Mouse (Mus musculus) hindbrain, embryonic 13.5 days (tissue): Measurements from ENCODE around the gene Tmem89. TPM values are rescaled to one million over a fixed set of nuclear protein-coding genes. Genes with fewer than 3 reads are reported as not detected.
A peak's percentile ranks its signal among the peaks of the same experiment; 100 is the strongest.

Experiments used
- ATAC-seq: fragments of 200-750 bp; cut with Nextera tagmentation; 2 replicates; pipeline ENCODE4 v1.8.0; 2017; ENCODE audit warnings: moderate TSS enrichment; ENCODE audit not compliant: low FRiP score
- H3K27ac ChIP-seq: fragments of 300-500 bp; sonication (generic); 2 replicates; pipeline ENCODE4 v1.5.1; 2015; ENCODE audit warnings: inconsistent platforms, mild to moderate bottlenecking, moderate library complexity
- H3K27me3 ChIP-seq: fragments of 300-500 bp; sonication (generic); 2 replicates; pipeline ENCODE4 v1.6.1; 2015; ENCODE audit warnings: mild to moderate bottlenecking, inconsistent platforms
- H3K36me3 ChIP-seq: fragments of 300-500 bp; sonication (generic); 2 replicates; pipeline ENCODE4 v1.6.1; 2015; ENCODE audit warnings: mild to moderate bottlenecking, inconsistent platforms
- H3K4me1 ChIP-seq: fragments of 300-500 bp; sonication (generic); replicated peaks from 2 replicates; pipeline ENCODE4 v1.6.1; 2015; ENCODE audit warnings: inconsistent platforms
- H3K4me2 ChIP-seq: fragments of 300-500 bp; sonication (generic); 2 replicates; pipeline ENCODE4 v1.6.1; 2015; ENCODE audit warnings: inconsistent platforms, mild to moderate bottlenecking, moderate library complexity
- H3K4me3 ChIP-seq: fragments of 300-500 bp; sonication (generic); 2 replicates; pipeline ENCODE4 v1.5.1; 2015; ENCODE audit warnings: mild to moderate bottlenecking, inconsistent platforms
- H3K9ac ChIP-seq: fragments of 300-500 bp; sonication (generic); 2 replicates; pipeline ENCODE4 v1.6.1; 2015; ENCODE audit warnings: mild to moderate bottlenecking, inconsistent platforms
- H3K9me3 ChIP-seq: fragments of 300-500 bp; sonication (generic); 2 replicates; pipeline ENCODE4 v1.6.1; 2016; ENCODE audit warnings: inconsistent platforms
- WGBS: fragments of 180-500 bp; shearing (Covaris S2); methylation state at CpG from one replicate; pipeline ENCODE4 v1.1.7; 2015; 5-methylcytosine and 5-hydroxymethylcytosine counted together
- polyA plus RNA-seq: library from polyadenylated mRNA; unstranded; fragments of >200 nt; fragmentation: Nextera tagmentation; extraction: Ambion mirVana; gene quantifications from 2 replicates; pipeline ENCODE4 v1.2.1, GENCODE M21; 2015

The Tmem89 gene
- 0.32 and 0.72 TPM in 2 replicates for polyA plus RNA-seq

DNA sequence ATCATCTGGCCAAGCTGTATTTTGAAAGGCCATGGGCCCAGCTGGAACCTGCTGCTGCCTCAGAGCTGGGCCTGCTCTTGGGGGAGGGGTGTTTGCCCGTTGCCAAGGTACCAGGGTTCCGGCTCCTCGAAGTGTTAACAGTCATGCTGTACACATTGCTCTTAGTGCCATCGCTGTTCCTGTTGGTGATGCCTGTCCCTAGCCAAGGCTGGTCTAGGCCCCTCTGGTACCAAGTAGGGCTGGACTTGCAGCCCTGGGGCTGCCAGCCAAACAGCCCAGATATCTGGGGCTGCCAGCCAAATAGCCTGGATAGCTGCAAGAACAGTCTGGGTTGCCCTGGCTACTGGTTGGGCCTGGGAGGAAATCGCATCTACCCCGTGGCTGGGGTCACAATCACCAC lies at the start of gene Tmem89:
Gene Tmem89, plus strand, starts transcription at position 129 of the 400 bp plus-strand sequence.
- H3K27me3 ChIP-seq: no peaks in the 10 kb centered on the region
- 59% methylated on average over 6 of the region's 6 CpGs for WGBS
- peaks cover 6% of the 10 kb centered on the region; the same call in 1 of the 2 replicates for H3K36me3 ChIP-seq
- ATAC-seq: peak; percentile 87
- H3K9me3 ChIP-seq: no peaks in the 10 kb centered on the region
- H3K9ac ChIP-seq: 0 out of 2 replicates have a peak within 1 kb of the TSS, but pooled peaks have one; percentile 13
- no peak within 1 kb of the TSS for H3K4me3 ChIP-seq
- H3K4me2 ChIP-seq: no peak within 1 kb of the TSS
- no peak within 1 kb of the TSS for H3K27ac ChIP-seq
- H3K4me1 ChIP-seq: peaks cover 16% of the 10 kb centered on the region; the same call in 1 of the 2 replicates

DNA sequence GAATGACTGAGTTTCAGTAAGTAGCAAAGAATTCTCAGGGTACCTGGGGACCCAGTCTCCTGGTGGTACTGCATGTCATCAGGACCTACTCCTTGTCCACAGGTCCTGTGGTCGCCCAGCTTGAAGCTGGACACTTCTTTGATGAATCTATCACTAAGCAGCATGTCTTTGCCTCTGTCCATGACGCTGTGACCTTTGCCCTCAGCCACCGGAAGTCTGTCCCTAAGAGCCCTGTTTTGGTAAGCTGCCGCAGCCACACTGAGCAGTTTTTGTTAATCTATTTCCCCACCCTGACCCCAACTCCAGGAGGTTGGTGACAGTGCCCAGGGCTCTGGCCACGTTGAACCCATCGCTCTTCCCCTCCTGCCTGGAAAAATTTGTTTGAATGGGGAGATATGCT lies 2.1 kb upstream of the Tmem89 start:
- Histone ChIP-seq H3K36me3 (peaks cover 6% of the 10 kb centered on the region; the same call in 1 of the 2 replicates), H3K4me1 (peaks cover 16% of the 10 kb centered on the region; the same call in 1 of the 2 replicates), H3K9me3 (no peaks in the 10 kb centered on the region), H3K4me3 (no peak overlapping the region), H3K9ac (no peak overlapping the region), H3K27ac (no peak overlapping the region), H3K27me3 (no peaks in the 10 kb centered on the region), H3K4me2 (no peak overlapping the region)
- no peak for ATAC-seq
- 68% methylated on average over 6 of the region's 6 CpGs for WGBS

DNA sequence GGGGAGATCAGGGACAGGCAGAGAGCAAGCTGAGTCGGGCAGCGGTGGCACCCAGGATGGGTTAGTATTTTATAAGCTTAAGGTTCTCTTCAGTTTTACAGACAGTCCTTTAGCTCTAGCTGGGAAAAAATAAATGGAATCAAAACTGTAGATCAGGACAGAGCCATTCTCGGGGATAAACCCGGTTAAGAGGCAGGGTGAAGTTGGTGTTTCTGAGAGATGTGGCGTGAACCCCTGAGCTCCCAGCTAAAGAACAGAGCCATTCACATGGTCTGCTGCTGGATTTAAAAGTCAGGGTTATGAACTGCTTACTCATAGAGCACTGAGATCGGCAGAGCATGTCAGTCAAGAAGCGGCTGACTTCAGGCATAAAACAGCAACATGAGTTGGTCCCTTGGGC lies 1.3 kb upstream of the Tmem89 start:
- H3K4me2 ChIP-seq: no peak overlapping the region
- H3K4me1 ChIP-seq: peaks cover 16% of the 10 kb centered on the region; the same call in 1 of the 2 replicates
- H3K27ac ChIP-seq: no peak overlapping the region
- no peak overlapping the region for H3K4me3 ChIP-seq
- H3K27me3 ChIP-seq: no peaks in the 10 kb centered on the region
- no peak overlapping the region for H3K9ac ChIP-seq
- 88% methylated on average over 7 of the region's 7 CpGs for WGBS
- H3K9me3 ChIP-seq: no peaks in the 10 kb centered on the region
- ATAC-seq: no peak
- peaks cover 6% of the 10 kb centered on the region; the same call in 1 of the 2 replicates for H3K36me3 ChIP-seq

DNA sequence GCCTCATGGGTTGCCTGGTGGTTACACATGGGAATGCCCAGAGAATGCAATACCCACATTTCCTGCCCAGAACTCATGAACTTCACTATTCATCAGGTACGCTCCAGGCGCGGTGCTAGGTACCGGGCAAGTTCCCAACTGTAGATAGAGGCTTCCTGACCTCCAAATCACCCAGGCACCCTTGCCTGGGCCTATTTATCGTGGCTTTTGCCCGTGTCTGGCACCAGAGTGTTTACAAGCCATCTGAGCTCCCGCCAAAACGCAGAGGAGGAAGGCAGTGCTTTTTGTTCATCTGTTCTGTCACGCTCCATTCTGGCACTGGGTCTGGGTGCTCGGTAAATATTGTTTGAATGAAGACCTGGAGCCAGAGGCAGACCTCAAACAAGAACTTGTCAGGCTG lies 798 bp upstream of the Tmem89 start:
- no peak overlapping the region for H3K4me3 ChIP-seq
- H3K27ac ChIP-seq: no peak overlapping the region
- no peak overlapping the region for H3K9ac ChIP-seq
- H3K27me3 ChIP-seq: no peaks in the 10 kb centered on the region
- no peaks in the 10 kb centered on the region for H3K9me3 ChIP-seq
- H3K36me3 ChIP-seq: peaks cover 6% of the 10 kb centered on the region; the same call in 1 of the 2 replicates
- no peak for ATAC-seq
- no peak overlapping the region for H3K4me2 ChIP-seq
- peaks cover 16% of the 10 kb centered on the region; the same call in 1 of the 2 replicates for H3K4me1 ChIP-seq
- WGBS: 68% methylated on average over 10 of the region's 10 CpGs

DNA sequence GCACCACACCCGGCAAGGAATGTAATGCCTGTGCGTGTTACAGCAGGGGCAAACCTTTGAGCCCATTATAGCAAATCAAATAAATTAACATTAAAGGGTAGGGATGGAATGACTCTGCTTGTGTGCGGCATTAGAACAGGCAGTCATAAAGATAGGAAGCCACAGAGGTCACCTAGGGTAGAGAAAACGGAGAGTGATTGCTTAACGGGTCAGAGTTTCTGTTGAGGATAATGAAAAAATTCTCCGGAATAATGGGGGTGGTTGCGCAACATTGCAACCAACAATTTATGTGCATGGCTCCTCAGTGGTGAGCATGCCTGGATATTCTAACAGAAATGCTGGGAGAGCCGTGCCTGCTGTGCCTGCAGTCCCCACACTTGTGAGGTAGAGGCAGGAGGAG lies 11.5 kb downstream of the Tmem89 start:
- Histone ChIP-seq H3K9ac (no peak overlapping the region), H3K4me1 (no peaks in the 10 kb centered on the region), H3K4me2 (no peak overlapping the region), H3K27me3 (no peaks in the 10 kb centered on the region), H3K4me3 (no peak overlapping the region), H3K9me3 (no peaks in the 10 kb centered on the region), H3K36me3 (no peaks in the 10 kb centered on the region), H3K27ac (no peak overlapping the region)
- WGBS: 77% methylated on average over 8 of the region's 8 CpGs
- no peak for ATAC-seq

DNA sequence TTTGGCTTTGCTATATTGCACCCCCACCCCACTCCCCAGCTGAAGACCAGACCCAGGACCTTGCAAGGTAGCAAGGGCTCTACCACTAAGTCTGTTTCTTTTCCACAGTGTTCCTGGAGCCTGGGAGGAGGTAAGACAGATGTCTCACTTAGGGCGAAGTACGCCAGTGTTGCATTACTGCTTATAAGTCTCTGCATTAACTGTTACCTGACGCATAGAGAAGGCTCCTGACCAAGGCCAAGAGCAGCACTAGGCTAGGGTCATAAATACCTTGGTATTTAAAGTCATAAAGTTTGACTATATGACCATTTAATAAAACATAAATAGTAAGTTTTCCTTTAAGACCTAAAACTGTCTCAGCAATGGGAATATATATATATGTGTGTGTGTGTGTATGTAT lies 14.0 kb downstream of the Tmem89 start:
- 87% methylated on average over 3 of the region's 3 CpGs for WGBS
- Histone ChIP-seq H3K36me3 (no peaks in the 10 kb centered on the region), H3K9me3 (no peaks in the 10 kb centered on the region), H3K27ac (no peak overlapping the region), H3K27me3 (no peaks in the 10 kb centered on the region), H3K9ac (no peak overlapping the region), H3K4me1 (no peaks in the 10 kb centered on the region), H3K4me2 (no peak overlapping the region), H3K4me3 (no peak overlapping the region)
- ATAC-seq: no peak

DNA sequence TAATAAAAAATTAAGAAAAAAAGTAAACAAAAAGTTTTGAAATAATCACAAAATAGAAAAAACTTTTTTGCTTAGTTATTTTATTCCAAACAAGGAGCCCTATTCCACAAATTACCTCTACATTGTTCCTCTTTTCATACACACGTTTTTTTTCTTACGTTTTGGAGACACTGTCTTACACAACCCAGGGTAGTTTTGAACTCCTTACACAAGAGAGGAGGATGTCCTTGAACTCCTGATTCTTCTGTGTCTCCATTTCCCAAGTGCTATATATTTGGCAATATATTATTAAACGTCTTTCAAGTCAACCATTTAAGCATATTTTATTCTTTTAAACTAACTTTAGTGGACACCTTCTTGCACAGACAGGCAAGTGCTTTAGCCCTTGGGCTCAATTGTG lies 21.6 kb downstream of the Tmem89 start:
- no peak for ATAC-seq

DNA sequence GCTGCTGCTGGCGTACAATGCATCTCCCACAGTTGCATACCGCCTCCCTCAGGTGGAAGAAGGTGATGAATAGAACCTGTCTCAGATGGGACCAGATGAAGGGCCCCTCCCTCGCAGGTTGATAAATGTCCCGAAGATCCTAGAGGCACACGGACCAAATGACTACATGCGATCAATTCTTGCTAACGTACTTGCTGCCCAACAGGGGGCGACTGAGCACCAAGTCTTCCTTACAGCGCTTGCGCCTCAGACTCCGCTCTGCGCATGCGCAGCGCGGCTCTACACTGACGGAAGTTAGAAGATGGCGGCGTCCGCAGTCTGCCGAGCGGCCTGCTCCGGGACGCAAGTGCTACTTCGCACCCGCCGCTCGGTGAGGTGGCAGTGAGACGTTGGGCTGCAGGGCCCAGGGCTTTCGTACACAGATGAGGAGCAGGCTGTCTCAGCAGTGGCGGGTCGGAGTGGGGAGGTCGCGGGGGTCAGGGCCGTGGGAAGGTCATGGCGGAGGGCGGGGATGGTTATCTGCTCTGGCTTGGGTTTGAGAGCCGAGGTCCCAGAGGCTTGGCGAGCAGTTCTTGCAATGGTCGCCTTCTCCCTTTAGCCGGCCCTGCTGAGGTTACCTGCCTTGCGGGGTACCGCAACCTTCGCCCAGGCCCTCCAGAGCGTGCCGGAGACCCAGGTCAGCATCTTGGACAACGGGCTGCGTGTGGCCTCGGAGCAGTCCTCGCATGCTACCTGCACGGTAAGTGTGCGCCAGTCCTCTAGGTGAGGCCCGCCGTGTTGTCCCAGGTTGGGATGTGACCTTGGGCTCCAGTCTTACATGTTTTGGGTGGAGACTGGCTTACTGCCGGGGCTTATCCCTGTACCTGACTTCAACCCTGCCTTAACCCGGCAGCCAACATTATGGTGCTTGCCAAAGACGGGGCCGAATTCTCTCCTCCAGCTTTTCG lies 22.3 kb downstream of the Tmem89 start, which contains the start of gene Uqcrc1:
Gene Uqcrc1, plus strand, starts transcription at position 216 of the 947 bp plus-strand sequence.
- Histone ChIP-seq H3K27ac (peak within 1 kb of the TSS; percentile 75), H3K9ac (peak within 1 kb of the TSS; percentile 96), H3K4me3 (peak within 1 kb of the TSS; percentile 99), H3K27me3 (no peaks in the 10 kb centered on the region), H3K9me3 (no peaks in the 10 kb centered on the region), H3K4me1 (peaks cover 12% of the 10 kb centered on the region), H3K4me2 (peak within 1 kb of the TSS; percentile 88), H3K36me3 (peaks cover 36% of the 10 kb centered on the region)
- WGBS: 2% methylated on average over 58 of the region's 58 CpGs
- peak; percentile 90 for ATAC-seq

More for the DNA sequence above, 21.6 kb downstream of the Tmem89 start:
- Histone ChIP-seq H3K27ac (no peak overlapping the region), H3K27me3 (no peaks in the 10 kb centered on the region), H3K4me3 (peak overlapping the region; percentile 99; the same call in 1 of the 2 replicates), H3K9me3 (no peaks in the 10 kb centered on the region), H3K4me2 (peak overlapping the region; percentile 35; the same call in 1 of the 2 replicates), H3K4me1 (peaks cover 12% of the 10 kb centered on the region), H3K36me3 (peaks cover 29% of the 10 kb centered on the region), H3K9ac (peak overlapping the region; percentile 96; the same call in 1 of the 2 replicates)
- 20% methylated on average over 3 of the region's 3 CpGs for WGBS

DNA sequence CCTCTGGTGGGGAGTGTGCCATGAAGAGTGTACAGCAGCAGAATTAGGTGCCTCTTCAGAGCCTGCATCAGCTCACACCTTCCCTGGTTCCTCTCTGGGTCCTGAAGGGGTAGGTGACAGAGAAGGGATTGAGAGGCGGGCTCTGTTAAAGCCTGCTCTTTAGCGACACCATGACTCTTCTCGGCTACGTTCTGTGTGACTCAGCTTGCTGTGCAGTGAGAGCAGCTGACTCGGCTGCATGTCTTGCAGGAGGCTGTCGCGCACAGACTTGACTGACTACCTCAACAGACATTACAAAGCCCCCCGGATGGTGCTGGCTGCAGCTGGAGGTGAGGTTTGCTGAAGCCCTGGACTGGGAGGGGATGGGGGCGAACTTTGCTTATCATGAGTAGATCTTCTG lies 30.7 kb downstream of the Tmem89 start:
- peaks cover 94% of the 10 kb centered on the region for H3K36me3 ChIP-seq
- 83% methylated on average over 9 of the region's 9 CpGs for WGBS
- no peaks in the 10 kb centered on the region for H3K9me3 ChIP-seq
- no peak overlapping the region for H3K4me2 ChIP-seq
- no peaks in the 10 kb centered on the region for H3K4me1 ChIP-seq
- H3K4me3 ChIP-seq: no peak overlapping the region
- no peaks in the 10 kb centered on the region for H3K27me3 ChIP-seq
- no peak overlapping the region for H3K27ac ChIP-seq
- ATAC-seq: no peak
- no peak overlapping the region for H3K9ac ChIP-seq

DNA sequence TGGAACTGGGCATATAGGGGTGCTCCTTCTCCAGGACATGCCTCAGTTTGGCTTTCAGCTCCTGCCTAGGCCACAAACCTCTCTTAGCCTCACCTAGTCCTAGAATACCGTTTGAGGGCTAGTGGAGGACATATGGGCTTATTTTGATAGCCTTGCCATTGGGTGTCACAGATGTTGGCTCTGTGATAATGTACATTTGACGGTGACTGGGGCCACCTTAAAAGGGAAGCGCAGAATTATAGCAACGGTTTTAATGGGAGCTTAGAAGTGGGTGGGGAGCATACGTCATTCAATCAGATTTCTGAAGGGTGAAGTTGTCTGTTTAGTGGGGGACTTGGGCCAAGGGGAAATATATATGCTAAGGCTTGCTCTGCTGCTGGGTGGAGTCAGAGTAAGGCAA lies 31.2 kb downstream of the Tmem89 start:
- Histone ChIP-seq H3K4me1 (no peaks in the 10 kb centered on the region), H3K27me3 (no peaks in the 10 kb centered on the region), H3K4me2 (no peak overlapping the region), H3K4me3 (no peak overlapping the region), H3K9ac (no peak overlapping the region), H3K27ac (no peak overlapping the region), H3K36me3 (peaks cover 94% of the 10 kb centered on the region), H3K9me3 (no peaks in the 10 kb centered on the region)
- 92% methylated on average over 5 of the region's 5 CpGs for WGBS
- no peak for ATAC-seq

DNA sequence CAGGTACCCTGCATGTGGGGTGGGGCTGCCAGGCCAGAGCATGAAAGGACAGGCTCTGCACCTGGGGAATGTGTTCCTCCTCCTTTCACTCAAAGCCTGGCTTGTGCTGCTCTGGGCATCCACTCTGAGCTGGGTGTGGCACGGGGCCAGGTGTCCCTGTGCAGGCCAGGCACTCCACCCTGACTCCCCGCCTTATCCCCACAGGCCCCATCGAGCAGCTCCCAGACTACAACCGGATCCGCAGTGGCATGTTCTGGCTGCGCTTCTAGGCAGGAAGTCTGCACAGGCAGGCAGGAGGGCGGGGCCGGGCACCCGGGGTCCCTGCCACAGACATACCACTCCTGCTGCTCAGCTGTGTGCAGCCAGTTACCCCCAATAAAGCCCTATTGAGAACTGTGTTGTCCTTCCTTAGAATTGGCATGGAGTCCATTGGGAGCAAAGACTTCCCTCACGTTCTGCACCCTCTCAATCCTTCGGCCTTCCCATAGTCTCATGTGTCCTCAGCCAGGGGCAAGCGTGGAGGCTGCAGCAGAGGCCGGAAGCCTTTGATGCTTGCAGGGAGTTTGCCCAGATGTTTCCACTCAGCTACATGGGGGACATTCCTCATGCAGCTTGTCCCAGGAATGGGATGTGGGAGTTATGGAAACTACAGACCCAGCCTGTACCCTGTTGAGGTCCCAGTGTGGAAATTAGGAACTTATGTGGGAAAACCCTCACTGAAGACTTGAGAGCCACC lies 35.0 kb downstream of the Tmem89 start:
- WGBS: 81% methylated on average over 13 of the region's 13 CpGs

More for the DNA sequence above, 35.0 kb downstream of the Tmem89 start:
- no peaks in the 10 kb centered on the region for H3K9me3 ChIP-seq
- no peak overlapping the region for H3K4me2 ChIP-seq
- H3K27ac ChIP-seq: no peak overlapping the region
- H3K9ac ChIP-seq: no peak overlapping the region
- peaks cover 71% of the 10 kb centered on the region for H3K36me3 ChIP-seq
- H3K4me1 ChIP-seq: 0 out of 2 replicates have a peak, but pooled peaks cover 3% of the 10 kb centered on the region
- peaks cover 26% of the 10 kb centered on the region for H3K27me3 ChIP-seq
- ATAC-seq: no peak
- no peak overlapping the region for H3K4me3 ChIP-seq
